Mouse (Mus musculus) spleen, adult 12 weeks (tissue): ENCODE measurements around the gene Palm2.

Experiments used
- DNase-seq: peaks from one replicate; pipeline ENCODE4 v3.0.0; 2022; ENCODE audit warnings: low spot score

The Palm2 gene

DNA sequence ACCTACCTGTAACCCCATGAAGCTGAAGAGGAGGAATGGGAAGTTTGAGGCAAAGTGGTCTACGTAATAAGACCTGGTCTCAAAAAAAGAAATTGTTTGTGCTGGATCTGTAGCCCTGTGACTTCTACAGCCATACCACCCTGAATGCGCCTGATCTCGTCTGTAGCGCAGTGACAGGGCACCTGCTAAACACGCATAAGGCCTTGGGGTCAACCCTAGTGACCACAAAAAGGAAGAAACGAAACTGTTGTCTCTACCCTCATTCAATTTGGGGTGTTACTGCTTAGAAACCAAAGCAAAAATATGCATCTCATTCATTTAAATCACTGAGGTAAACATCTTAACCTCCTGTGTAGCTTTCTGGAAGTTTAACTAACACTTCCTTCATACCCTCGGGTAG is 270.5 kb downstream of the Palm2 start:
- DNase-seq: no peak

DNA sequence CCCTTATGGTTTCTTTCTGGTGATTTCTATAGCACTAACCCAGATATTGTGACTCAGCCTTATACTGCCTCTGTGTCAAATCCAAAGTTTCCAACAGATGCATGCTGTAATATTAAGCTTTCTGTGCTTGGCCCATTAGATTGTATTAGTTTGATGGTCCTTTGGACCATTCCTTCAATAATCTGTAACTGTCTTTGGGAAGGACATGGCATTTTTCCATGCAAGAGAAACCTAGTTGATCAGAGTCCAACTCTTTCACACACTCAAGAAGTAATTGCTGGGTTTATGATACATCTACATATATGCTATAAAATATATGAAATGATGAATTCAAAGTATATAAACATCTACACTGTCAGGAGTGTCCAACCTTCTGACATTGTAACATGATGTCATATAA is 281.8 kb downstream of the Palm2 start:
- no peak for DNase-seq

GRCm38 (mm10) chr4:57716735-57717134 is 282.7 kb downstream of the Palm2 start:
- no peak for DNase-seq

- no peak for DNase-seq
These were observed 283.3 kb downstream of the Palm2 start, which contains the start of gene Akap2 for GRCm38 (mm10) chr4:57717354-57717753. Gene Akap2 (plus strand): TSS chr4:57717657.

GRCm38 (mm10) chr4:57719370-57719769 is 285.3 kb downstream of the Palm2 start:
- DNase-seq: no peak

DNA sequence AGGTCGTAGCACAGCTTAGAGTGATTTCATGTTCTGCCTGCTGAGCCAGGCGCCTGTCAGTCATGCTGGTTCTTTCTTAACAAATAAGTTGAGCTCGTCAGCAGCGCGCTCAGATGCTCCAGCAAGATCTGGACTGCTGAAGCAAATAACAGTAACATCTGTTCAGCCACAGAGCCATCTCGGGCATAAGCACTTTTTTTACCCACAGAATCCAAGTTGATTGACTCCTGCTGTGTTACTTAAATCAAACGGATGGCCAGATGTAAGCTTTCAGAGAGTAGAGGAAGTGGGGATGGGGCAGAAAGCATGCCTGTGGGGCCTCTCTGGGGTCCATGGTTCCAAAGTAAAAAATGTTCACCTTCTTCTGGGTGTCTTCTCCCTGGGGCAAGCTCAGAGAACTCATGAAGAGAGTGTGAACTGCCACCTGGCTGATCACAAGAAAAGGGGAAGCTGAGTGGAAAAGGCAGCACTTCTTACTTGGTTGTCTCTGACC is 286.9 kb downstream of the Palm2 start:
- no peak for DNase-seq

DNA sequence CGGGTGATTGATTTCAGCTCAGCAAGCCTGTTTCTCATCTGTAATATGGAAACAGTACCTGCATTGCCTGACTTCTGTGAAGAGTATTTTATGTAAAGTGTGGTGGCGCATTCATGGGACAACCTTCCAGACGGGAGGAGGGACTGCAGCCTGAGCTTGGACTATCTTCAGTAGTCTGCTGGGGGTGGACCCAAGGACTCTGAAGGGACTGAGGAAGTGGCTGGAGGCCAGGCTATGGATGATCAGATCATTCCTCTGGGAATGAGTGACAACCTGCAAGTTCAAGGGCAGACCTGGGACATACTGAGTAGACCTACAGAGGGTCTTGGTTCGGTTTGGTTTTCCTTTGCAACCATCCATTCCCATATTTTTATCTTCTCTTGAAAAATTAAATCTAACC is 288.2 kb downstream of the Palm2 start:
- DNase-seq: no peak

GRCm38 (mm10) chr4:57723659-57724058 is 289.6 kb downstream of the Palm2 start:
- DNase-seq: no peak

DNA sequence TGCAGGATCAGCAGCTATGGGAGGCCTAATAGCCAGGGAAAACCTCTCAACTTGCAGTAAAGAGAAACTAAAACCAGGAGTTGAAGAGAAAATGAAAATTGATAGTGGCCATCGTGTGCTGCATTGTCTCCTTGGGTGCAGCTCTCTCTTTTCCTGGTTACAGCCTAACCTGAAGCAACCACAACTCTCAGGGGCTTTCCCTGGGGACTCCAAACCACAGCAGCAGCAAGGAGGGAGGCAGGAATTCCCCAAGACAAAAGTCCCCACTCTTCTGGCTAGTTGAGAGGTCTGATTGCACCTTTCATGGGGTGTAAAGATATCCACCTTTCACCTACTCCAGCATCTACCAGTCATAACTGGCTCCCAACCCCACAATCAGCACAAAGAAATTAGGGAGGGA is 291.5 kb downstream of the Palm2 start:
- DNase-seq: no peak

DNA sequence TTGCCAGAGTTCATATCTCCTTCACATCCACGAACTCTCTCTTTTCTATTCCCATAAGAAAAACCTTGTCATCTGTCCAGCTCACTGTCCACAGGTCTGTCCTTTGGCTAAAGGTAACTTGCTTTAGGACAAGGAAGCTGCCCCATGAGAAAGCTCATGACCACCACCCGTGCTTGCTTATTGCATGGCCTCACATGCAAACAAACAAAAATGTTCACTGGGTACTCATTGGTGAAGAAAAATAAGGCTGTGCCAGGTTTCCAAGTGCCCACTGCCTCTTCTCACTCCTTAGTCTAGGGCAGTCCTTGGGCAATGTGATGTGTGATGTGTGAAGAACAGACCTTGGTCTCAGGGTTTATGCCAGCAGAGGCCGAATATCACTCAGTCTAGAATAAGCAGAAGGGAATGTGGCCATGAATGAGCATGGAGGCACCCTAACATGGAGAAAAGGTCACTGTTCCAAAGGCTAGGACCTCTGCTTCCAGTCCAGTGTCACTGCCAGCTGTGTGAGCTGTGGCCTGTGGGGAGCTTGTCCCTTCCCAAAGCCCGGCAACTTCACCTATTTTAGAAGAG is 294.6 kb downstream of the Palm2 start:
- DNase-seq: no peak

DNA sequence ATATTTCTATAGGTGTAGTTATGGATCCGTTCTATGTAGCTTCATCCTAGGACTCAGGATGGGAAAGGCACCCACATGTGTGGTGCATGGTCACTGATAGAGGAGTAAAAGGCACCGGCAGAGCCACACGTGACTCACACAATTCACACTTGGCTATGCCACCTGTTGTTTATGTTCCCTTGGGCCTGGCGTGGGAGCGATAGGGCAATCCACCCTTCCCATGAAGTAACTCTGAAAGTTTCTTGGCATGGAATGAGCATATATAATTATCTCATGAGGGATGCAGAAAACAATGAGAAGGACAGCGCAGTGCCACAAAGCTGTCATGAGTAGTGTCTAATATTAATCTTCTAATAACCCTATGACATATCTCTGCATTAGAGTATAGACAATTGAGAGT is 296.0 kb downstream of the Palm2 start:
- no peak for DNase-seq

- DNase-seq: no peak
These were observed 297.0 kb downstream of the Palm2 start for GRCm38 (mm10) chr4:57730801-57731598.

DNA sequence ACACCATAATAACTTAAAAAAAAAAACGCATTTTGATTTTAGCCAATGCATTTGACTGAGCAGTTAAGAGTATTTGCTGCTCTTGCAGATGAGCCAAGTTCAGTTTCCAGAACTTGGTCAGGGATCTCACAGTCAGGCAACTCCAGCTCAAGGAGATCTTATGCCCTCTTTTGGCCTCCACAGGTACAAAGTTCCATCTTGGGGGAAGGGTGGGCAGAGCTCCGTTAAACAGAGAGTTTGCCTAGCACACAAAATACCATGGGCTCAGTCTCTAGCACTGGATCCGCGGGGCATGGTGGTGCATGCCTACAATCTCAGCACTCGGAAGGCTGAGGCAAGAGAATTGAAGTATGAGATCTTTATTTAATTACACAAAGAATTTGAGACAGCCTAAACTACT is 298.3 kb downstream of the Palm2 start:
- no peak for DNase-seq

DNA sequence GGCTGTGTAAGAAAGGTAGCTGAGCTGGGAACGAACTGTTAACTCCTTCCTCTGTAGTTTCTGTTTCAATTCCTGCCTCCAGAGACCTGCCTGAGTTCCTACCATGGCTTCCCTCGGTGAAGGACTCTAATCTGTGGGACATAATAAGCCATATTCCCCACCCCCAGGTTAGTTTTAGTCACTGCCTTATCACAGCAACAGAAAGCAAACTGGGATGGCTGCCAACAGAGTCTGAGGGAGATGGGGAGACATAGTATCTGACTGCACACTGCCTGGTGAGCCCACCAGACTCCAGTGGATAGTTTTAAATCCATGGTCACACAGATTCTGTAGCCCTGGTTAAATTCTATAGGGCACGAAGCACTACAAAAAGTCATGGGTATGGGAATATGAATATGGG is 299.4 kb downstream of the Palm2 start:
- no peak for DNase-seq

DNA sequence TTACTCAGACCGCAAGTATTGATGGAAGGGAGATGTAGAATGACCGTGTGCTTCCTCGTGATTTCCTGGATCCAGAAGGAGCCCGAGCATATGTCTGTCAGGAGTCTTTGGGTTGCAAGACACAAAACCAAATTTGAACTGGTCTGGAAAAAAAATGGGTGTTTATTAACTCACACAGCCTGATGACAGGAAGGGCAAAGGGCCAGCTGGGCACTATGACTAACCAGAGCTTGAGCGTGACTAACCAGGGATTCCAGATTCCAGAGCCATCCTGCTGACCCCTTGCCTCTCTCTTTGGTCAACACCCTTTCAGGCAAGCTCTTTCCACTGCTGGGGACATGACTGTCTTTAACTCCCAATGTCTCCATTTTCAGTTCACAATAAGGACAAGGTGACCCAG is 301.4 kb downstream of the Palm2 start:
- no peak for DNase-seq

- DNase-seq: no peak
These were observed 305.0 kb downstream of the Palm2 start for GRCm38 (mm10) chr4:57738856-57739552.

- no peak for DNase-seq
These were observed 309.4 kb downstream of the Palm2 start for GRCm38 (mm10) chr4:57743325-57743929.

DNA sequence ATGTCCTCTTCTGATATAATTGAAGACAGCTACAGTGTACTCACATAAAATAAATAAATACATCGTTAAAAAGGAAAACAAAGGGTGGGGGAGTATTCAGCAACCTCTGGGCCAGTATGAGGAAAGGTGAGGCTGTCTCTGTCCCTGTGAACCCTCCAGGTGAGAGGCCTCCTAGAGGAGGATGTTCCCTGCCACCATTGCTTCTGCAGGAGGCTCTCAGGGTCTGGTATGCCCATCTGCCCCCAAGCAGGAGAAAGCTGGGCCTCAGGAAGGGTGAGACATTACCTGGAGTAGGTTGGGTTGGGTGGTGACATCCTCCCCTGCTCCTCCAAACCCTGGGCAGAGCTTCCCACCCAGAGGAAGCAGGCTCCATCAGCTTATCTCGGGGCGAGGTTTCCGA is 316.6 kb downstream of the Palm2 start:
- DNase-seq: no peak

GRCm38 (mm10) chr4:57751054-57751453 is 317.0 kb downstream of the Palm2 start:
- DNase-seq: no peak

- no peak for DNase-seq
These were observed 317.5 kb downstream of the Palm2 start for GRCm38 (mm10) chr4:57751566-57751965.

DNA sequence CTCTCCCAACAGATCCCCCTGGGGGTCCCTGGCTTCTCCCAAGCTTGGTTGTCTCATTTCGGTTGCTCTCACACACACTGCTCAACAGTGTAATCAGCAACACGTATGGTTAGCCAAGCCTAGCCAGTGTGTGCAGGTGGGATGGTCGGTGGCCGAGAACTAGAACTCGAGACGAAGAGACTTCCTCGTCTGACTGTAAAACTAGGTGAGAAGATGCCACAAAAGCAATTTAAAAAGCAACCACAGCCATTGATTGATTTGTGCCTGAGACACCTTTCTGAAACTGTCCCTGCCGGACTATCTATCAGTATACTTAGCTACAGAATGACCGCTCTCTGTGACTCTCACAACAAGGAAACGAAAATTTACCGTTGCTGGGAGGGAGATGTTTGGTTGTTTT is 321.0 kb downstream of the Palm2 start:
- DNase-seq: no peak

DNA sequence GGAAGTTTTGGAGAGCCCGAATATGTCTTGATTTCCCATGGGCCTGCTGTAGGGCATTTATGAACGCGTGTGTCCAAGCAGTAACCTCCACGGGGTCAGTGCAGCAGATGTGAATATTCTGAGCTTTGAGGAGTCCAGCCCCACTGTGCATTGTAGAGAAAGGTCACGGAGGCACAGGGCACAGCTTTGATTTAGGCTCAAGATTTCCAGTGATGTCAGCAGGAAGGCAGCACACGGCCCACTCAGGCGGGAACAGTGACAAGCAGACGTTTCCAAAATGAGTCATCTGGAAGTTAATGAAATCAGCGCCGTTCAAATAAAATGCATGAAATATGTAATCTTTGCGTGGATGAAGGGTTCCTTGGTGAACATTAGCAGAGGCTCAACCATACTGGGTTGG is 323.9 kb downstream of the Palm2 start:
- DNase-seq: no peak
